ENCODE assay signal across 8 mouse cellular contexts in genomic region chrX:19702548-19702947, GRCm38 (mm10).
"Had no signal": no experiment of that assay in that cellular context is flagged by ENCODE, and none has a peak within 500 bp of the region (broad histone marks: within the 10 kb centered on the region; RNA-seq: fewer than 3 reads in every experiment).

No protein-coding gene starts in this region.

- DNase-seq: layer of hippocampus, adult 9-11 months; liver; liver, postnatal 0 days; lung, embryonic 14.5 days; retina, postnatal 1 day; right cerebral cortex, postnatal 25 days; spleen, adult 18-20 months; thymus, postnatal 25 days had no signal
